Mouse (Mus musculus) intestine, embryonic 16.5 days (tissue): ENCODE measurements at regions not wholly inside any gene's neighbourhood (a gene's known extent, or its start where the extent isn't known, plus 50 kb on each side); places are given as distances from the start of the nearest gene placed in this dataset.

Experiments
- ATAC-seq: fragments of 200-750 bp; cut with Nextera tagmentation; 2 replicates; pipeline ENCODE4 v1.8.0; 2017; ENCODE audit warnings: moderate TSS enrichment, moderate library complexity
- H3K27ac ChIP-seq: fragments of 300-500 bp; sonication (generic); 2 replicates; pipeline ENCODE4 v1.5.1; 2014; ENCODE audit warnings: mild to moderate bottlenecking, low read length
- H3K27me3 ChIP-seq: fragments of 300-500 bp; sonication (generic); replicated peaks from 2 replicates; pipeline ENCODE4 v1.6.1; 2014; ENCODE audit warnings: low read length, control low read depth, mixed read lengths; ENCODE audit not compliant: control insufficient read depth, insufficient read depth
- H3K36me3 ChIP-seq: fragments of 300-500 bp; sonication (generic); 2 replicates; pipeline ENCODE4 v1.6.1; 2014; ENCODE audit warnings: low read length, control low read depth; ENCODE audit not compliant: control insufficient read depth, insufficient read depth
- H3K4me1 ChIP-seq: fragments of 300-500 bp; sonication (generic); 2 replicates; pipeline ENCODE4 v1.6.1; 2014; ENCODE audit warnings: low read length, control low read depth, mixed read lengths; ENCODE audit not compliant: control insufficient read depth, insufficient read depth
- H3K4me2 ChIP-seq: fragments of 300-500 bp; sonication (generic); 2 replicates; pipeline ENCODE4 v1.6.1; 2014; ENCODE audit warnings: low read depth, low read length, control low read depth
- H3K4me3 ChIP-seq: fragments of 300-500 bp; sonication (generic); 2 replicates; pipeline ENCODE4 v1.5.1; 2014; ENCODE audit warnings: mild to moderate bottlenecking, low read length
- H3K9ac ChIP-seq: fragments of 300-500 bp; sonication (generic); 2 replicates; pipeline ENCODE4 v1.6.1; 2014; ENCODE audit warnings: low read depth, low read length
- H3K9me3 ChIP-seq: fragments of 300-500 bp; sonication (generic); 2 replicates; pipeline ENCODE4 v1.6.1; 2016; ENCODE audit warnings: low read length, control low read depth; ENCODE audit not compliant: control insufficient read depth
- WGBS: fragments of 180-500 bp; shearing (Covaris S2); extraction: QIAGEN DNeasy Blood & Tissue Kit; methylation state at CpG from one replicate; pipeline ENCODE4 v1.1.7; 2014; 5-methylcytosine and 5-hydroxymethylcytosine counted together

- H3K27me3 ChIP-seq, result no peaks in the 10 kb centered on the region
Observed at GRCm38 (mm10) chr2:74424726-74425125, 154.5 kb downstream of the Lnpk start.

GRCm38 (mm10) chr2:74416097-74416496 lies 163.1 kb downstream of the Lnpk start:
- H3K27ac ChIP-seq, result no peak overlapping the region
- H3K4me1 ChIP-seq, result no peaks in the 10 kb centered on the region
- no peak for ATAC-seq
- H3K9ac ChIP-seq, result no peak overlapping the region
- H3K4me2 ChIP-seq, result no peak overlapping the region
- no peaks in the 10 kb centered on the region for H3K9me3 ChIP-seq
- WGBS, result 87% methylated on average over 4 of the region's 4 CpGs
- no peaks in the 10 kb centered on the region for H3K36me3 ChIP-seq
- H3K27me3 ChIP-seq, result no peaks in the 10 kb centered on the region
- H3K4me3 ChIP-seq, result no peak overlapping the region

More at GRCm38 (mm10) chr2:74424726-74425125, 154.5 kb downstream of the Lnpk start:
- no peak overlapping the region for H3K27ac ChIP-seq
- H3K4me3 ChIP-seq, result no peak overlapping the region
- H3K4me2 ChIP-seq, result no peak overlapping the region
- no peak for ATAC-seq
- no peaks in the 10 kb centered on the region for H3K36me3 ChIP-seq
- H3K4me1 ChIP-seq, result no peaks in the 10 kb centered on the region
- WGBS, result 67% methylated on average over 3 of the region's 3 CpGs
- H3K9me3 ChIP-seq, result no peaks in the 10 kb centered on the region
- H3K9ac ChIP-seq, result no peak overlapping the region

GRCm38 (mm10) chr2:74414721-74415120 lies 164.5 kb downstream of the Lnpk start:
- no peaks in the 10 kb centered on the region for H3K36me3 ChIP-seq
- H3K9me3 ChIP-seq, result no peaks in the 10 kb centered on the region
- H3K27ac ChIP-seq, result no peak overlapping the region
- no peak overlapping the region for H3K9ac ChIP-seq
- no peaks in the 10 kb centered on the region for H3K4me1 ChIP-seq
- H3K4me2 ChIP-seq, result no peak overlapping the region
- no peak for ATAC-seq
- 97% methylated on average over 13 of the region's 13 CpGs for WGBS
- H3K4me3 ChIP-seq, result no peak overlapping the region
- no peaks in the 10 kb centered on the region for H3K27me3 ChIP-seq

GRCm38 (mm10) chr2:74409856-74410404 lies 169.3 kb downstream of the Lnpk start:
- no peaks in the 10 kb centered on the region for H3K36me3 ChIP-seq
- 72% methylated on average over 4 of the region's 4 CpGs for WGBS
- ATAC-seq, result no peak
- no peak overlapping the region for H3K4me3 ChIP-seq
- H3K4me1 ChIP-seq, result no peaks in the 10 kb centered on the region
- no peaks in the 10 kb centered on the region for H3K27me3 ChIP-seq
- no peaks in the 10 kb centered on the region for H3K9me3 ChIP-seq
- H3K4me2 ChIP-seq, result no peak overlapping the region
- H3K27ac ChIP-seq, result no peak overlapping the region
- no peak overlapping the region for H3K9ac ChIP-seq

- no peaks in the 10 kb centered on the region for H3K4me1 ChIP-seq
- no peak overlapping the region for H3K27ac ChIP-seq
- no peaks in the 10 kb centered on the region for H3K27me3 ChIP-seq
- H3K4me3 ChIP-seq, result no peak overlapping the region
- 44% methylated on average over 3 of the region's 3 CpGs for WGBS
- no peak overlapping the region for H3K9ac ChIP-seq
- no peaks in the 10 kb centered on the region for H3K9me3 ChIP-seq
- no peak overlapping the region for H3K4me2 ChIP-seq
- no peak for ATAC-seq
- H3K36me3 ChIP-seq, result no peaks in the 10 kb centered on the region
Observed at GRCm38 (mm10) chr2:74404493-74404892, 174.7 kb downstream of the Lnpk start.

GRCm38 (mm10) chr2:74391064-74391463 lies 188.2 kb downstream of the Lnpk start:
- Histone ChIP-seq H3K36me3 (no peaks in the 10 kb centered on the region), H3K9me3 (no peaks in the 10 kb centered on the region), H3K27me3 (no peaks in the 10 kb centered on the region), H3K4me2 (no peak overlapping the region), H3K9ac (no peak overlapping the region), H3K4me3 (no peak overlapping the region), H3K4me1 (no peaks in the 10 kb centered on the region), H3K27ac (no peak overlapping the region)
- WGBS, result 84% methylated on average over 4 of the region's 4 CpGs
- no peak for ATAC-seq

- no peak overlapping the region for H3K9ac ChIP-seq
- no peaks in the 10 kb centered on the region for H3K4me1 ChIP-seq
- no peaks in the 10 kb centered on the region for H3K27me3 ChIP-seq
- H3K36me3 ChIP-seq, result no peaks in the 10 kb centered on the region
- H3K4me3 ChIP-seq, result no peak overlapping the region
- 92% methylated on average over 5 of the region's 5 CpGs for WGBS
- no peaks in the 10 kb centered on the region for H3K9me3 ChIP-seq
- no peak overlapping the region for H3K27ac ChIP-seq
- H3K4me2 ChIP-seq, result no peak overlapping the region
- ATAC-seq, result no peak
Observed at GRCm38 (mm10) chr2:74388078-74388477, 191.2 kb downstream of the Lnpk start.

GRCm38 (mm10) chr2:74384918-74385317 lies 194.3 kb downstream of the Lnpk start:
- no peak for ATAC-seq
- 87% methylated on average over 1 of the region's 1 CpGs for WGBS
- Histone ChIP-seq H3K27me3 (no peaks in the 10 kb centered on the region), H3K27ac (no peak overlapping the region), H3K4me2 (no peak overlapping the region), H3K9ac (no peak overlapping the region), H3K9me3 (no peaks in the 10 kb centered on the region), H3K4me1 (no peaks in the 10 kb centered on the region), H3K4me3 (no peak overlapping the region), H3K36me3 (no peaks in the 10 kb centered on the region)

- Histone ChIP-seq H3K9ac (no peak overlapping the region), H3K27me3 (no peaks in the 10 kb centered on the region), H3K9me3 (no peaks in the 10 kb centered on the region), H3K4me3 (no peak overlapping the region), H3K27ac (no peak overlapping the region), H3K36me3 (no peaks in the 10 kb centered on the region), H3K4me2 (no peak overlapping the region), H3K4me1 (no peaks in the 10 kb centered on the region)
- ATAC-seq, result peak; percentile 74
- 56% methylated on average over 7 of the region's 7 CpGs for WGBS
Observed at GRCm38 (mm10) chr2:74380574-74381287, 198.5 kb downstream of the Lnpk start.

GRCm38 (mm10) chr2:74378709-74379108 lies 200.5 kb downstream of the Lnpk start:
- Histone ChIP-seq H3K9me3 (no peaks in the 10 kb centered on the region), H3K4me3 (no peak overlapping the region), H3K4me1 (no peaks in the 10 kb centered on the region), H3K27me3 (no peaks in the 10 kb centered on the region), H3K27ac (no peak overlapping the region), H3K4me2 (no peak overlapping the region), H3K36me3 (no peaks in the 10 kb centered on the region), H3K9ac (no peak overlapping the region)
- 92% methylated on average over 3 of the region's 3 CpGs for WGBS
- ATAC-seq, result no peak
